Mouse (Mus musculus): ENCODE results near the gene Irgq. TPM values are rescaled to one million over a fixed set of nuclear protein-coding genes. Genes with fewer than 3 reads are reported as not detected.

Irgq gene
- 12.8 and 24.4 TPM in 2 replicates for polyA plus RNA-seq (2012; ENCODE audit: low replicate concordance)

DNA sequence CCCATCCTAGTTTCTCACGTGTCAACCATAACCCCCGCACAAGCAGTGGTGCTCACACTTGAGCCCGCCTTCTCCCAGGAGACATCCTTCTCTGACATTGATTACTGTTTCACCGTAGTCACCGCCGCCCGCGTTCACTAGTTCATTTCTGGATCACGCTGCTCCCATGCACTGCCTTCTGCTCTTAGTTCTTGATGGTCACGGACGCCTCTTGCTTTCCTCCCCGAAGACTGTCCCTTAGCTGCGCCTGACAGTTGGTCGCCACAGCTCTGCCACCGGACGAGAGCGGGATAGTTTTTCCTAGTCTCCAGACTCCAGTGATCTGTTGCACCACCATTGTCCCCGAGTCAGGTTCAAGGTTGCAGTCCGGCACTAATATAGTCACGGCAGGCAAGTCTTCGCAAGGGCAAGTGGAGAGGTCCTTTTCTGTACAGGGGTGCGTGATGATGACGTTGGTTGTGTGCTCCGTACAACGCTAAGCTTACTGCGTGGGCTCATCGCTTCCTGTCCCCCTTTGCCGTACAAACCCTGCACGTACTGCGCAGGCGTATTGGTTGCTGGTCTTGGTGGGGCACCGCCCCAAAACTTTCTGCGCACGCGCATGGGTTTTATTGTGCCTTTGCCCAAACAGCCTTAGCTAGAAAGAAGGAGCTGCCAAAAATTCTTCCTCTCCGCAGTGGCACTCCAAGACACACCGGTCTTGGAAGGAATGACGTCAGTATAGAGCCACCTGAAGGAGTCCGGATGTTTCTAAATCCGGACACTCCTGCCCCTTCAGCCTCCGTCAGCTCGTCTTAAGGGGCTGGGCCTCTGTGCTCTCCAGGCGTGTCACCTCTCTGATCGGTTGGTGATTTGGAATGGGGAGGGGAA lies at the start of gene Irgq:
Irgq (plus strand) TSS at position 628 of the 870 bp plus-strand sequence.

DNA sequence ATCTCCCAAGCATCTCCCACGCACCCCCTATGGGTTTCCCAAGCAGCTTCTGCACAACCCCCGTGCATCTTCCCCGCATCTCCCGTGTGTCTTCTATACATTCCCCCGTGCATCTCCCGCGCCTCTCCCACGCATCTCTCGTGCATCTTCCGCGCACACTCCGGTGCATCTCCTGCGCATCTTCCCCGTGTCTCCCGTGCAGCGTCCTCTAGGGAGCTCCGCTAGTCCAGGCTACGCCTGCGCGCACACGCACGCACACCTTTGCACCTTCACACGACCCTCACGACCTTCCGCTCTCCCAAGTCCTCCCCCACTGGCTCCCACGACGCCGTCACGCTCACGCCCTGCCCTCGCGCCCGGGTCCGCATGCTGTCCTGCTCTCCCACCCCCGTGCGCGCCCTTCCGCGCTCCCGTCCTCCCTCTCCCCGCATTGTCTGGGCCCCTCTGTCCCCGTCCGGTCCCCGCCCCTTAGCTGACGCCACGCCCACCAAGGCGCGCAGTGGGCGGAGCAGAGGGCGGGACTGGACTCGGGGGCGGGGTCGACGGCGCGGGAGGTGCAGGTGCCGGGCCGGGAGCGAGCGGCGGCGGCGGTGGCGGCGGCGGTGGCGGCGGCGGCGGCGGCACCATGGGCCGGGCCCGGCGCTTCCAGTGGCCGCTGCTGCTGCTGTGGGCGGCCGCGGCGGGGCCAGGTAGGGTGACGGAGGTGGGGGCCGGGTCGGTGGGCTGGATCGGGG lies 48.8 kb upstream of the Irgq start, which contains the start of gene Cadm4:
Cadm4 (plus strand) TSS at position 550 of the 734 bp plus-strand sequence.

DNA sequence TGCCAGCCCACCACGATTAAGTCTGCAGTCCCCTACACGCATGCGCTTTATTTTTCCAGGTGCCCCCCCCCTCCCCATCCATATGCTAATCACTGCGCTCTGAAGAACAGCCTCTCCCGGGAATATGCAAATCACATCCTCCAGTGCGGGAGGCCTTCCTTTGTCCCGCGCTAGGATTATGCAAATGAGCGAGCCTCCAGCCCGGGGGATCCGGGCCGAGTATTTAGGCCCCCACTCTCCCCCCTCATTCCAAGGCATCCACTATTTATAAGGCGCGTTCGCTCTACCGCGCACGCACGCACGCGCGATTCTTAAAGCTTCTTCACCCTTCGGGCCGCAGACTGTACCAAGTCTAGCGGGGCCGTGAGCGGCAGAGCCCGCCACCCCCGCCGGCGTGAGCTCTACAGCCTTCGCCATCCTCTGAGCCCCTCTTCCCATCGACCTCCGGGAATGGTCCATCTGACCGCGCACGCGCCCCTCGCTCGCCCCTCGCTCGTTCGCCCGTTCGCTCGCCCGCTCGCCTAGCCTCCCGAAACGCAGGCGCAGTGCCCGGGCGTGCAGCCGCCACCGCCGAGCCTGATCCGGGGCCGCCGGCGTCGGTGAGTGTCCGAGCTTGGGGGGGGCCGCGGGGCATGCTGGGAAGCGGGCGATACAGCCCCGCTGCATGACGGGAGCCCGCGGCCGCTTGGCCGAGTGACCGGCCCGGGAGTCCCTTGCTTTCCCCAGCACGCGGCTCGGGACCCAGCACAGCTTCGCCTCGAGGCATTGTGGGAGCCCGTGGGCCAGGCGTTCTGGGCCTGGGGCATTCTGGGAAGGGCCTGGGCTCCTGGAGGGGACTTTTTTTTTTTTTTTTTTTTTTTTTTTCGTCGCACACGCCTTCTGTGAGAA lies 23.4 kb upstream of the Irgq start, which contains the start of gene Zfp428:
Zfp428 (plus strand) TSS at position 169 of the 888 bp plus-strand sequence.

DNA sequence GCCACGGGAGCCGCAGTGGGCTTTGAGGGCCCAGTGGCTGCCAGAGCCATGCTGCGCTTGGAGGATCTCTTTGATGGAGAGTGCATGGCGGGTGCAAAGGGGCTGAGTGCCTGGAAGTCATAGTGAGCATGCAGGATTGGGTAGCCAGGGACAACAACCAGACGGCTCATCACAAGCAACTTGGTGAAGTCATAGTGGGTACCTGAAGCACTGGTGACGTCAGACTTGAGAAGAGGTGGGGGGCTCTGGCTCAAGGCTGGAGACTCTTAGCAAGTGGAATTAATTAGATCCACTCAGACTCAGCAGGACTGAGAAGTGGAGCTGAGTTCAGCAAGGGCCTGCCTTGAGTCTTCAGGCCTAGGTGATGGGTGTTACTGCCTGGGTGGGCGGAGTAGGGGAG lies 18.1 kb upstream of the Irgq start, which contains the start of gene AC161166.1:
AC161166.1 (minus strand) TSS at position 101 of the 400 bp plus-strand sequence.

DNA sequence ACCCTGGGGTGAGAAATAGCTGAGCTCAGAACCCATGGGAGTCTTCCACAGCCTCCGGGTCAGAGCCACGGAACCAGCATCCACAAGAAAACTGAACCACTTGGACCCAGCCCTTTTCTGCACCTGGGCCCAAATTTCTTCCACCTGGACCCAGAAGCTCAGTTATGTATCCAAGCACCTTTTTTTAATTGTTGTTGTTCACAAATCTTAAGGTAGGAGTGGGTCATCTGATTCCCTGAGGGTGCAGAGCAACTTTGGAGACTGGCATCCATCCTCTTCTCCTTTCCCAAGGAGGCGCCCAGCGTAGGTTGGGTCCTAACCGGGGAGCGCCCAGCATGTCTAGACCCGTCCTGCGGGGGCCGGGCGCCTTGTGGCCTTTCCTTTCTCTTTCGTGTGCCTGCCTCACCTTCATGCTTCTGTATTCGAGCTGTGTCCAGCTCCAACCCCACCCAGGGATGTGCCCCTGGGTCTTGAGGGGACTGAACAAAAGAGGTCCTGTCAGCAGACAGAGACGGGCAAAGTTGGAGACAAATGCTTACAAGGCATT lies 15.7 kb downstream of the Irgq start, which contains the start of the genes Pinlyp and Xrcc1:
Pinlyp (minus strand) TSS at position 51 of the 547 bp plus-strand sequence.
Xrcc1 (plus strand) TSS at position 222 of the 547 bp plus-strand sequence.

DNA sequence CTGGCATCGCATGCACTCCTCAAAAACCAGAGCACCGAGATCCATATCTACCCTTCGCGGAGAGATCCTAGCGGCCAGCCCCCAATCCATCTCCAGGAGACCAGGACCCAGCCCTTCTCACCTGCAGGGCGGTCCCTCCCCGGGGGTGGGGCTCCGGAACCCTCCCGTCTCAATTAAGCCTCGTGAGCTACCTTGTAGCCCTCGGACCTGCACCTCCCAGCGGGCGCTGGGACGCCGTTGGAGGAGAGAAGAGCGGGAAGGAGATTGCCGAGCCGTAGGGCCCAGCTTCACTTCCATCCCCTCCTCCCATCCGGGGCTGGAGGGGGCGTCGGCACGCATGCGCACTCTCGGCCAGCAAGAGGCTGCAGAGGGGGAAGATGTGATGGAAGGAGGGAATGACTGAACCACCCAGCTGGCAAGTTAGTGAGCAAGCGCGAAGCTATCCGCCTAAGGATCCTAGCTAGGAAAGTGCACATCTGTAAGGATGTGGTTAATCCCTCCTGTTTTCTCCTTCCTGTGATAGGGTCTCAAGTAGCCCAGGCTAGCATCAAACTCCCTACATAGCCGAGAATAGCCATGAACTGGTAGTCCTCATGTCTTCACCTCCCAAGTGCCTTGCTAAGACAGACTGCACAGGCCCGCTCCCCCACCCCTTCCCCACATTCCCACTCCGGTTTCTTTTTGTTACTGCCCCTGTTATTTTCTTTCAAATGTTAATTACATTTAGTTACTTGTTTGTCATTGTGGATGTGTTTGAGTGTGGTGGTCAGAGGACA lies 57.0 kb downstream of the Irgq start, which contains the start of the genes Ethe1 and Zfp575:
Ethe1 (plus strand) TSS at position 214 of the 776 bp plus-strand sequence.
Zfp575 (minus strand) TSS at position 312 of the 776 bp plus-strand sequence.

Other genes starting within 250 kb of the Irgq start
- 1.5 and 4.7 TPM in 2 replicates for gene Zfp61, start 229.5 kb upstream of the Irgq start, polyA plus RNA-seq (2012; ENCODE audit: low replicate concordance)
- 3.9 and 7.2 TPM in 2 replicates for gene Zfp94, start 214.0 kb upstream of the Irgq start, polyA plus RNA-seq (2012; ENCODE audit: low replicate concordance)
- not detected in 2 replicates for gene Tescl, start 196.8 kb upstream of the Irgq start, polyA plus RNA-seq (2012; ENCODE audit: low replicate concordance)
- gene Lypd5, start 181.5 kb upstream of the Irgq start, polyA plus RNA-seq (2012; ENCODE audit: low replicate concordance), result not detected in 2 replicates
- gene Kcnn4, start 160.4 kb upstream of the Irgq start, polyA plus RNA-seq (2012; ENCODE audit: low replicate concordance), result 79.8 and 80.4 TPM in 2 replicates
- 61.7 and 154 TPM in 2 replicates for gene Smg9, start 131.1 kb upstream of the Irgq start, polyA plus RNA-seq (2012; ENCODE audit: low replicate concordance)
- not detected in 2 replicates for gene Irgc1, start 78.4 kb upstream of the Irgq start, polyA plus RNA-seq (2012; ENCODE audit: low replicate concordance)
- 117 and 298 TPM in 2 replicates for gene Plaur, start 68.2 kb upstream of the Irgq start, polyA plus RNA-seq (2012; ENCODE audit: low replicate concordance)
- 2.0 and 2.4 TPM in 2 replicates for gene Cadm4, start 48.7 kb upstream of the Irgq start, polyA plus RNA-seq (2012; ENCODE audit: low replicate concordance)
- 7.0 and 19.2 TPM in 2 replicates for gene Zfp428, start 23.7 kb upstream of the Irgq start, polyA plus RNA-seq (2012; ENCODE audit: low replicate concordance)
- not detected in 2 replicates for gene AC161166.1, start 18.2 kb upstream of the Irgq start, polyA plus RNA-seq (2012; ENCODE audit: low replicate concordance)
- 0.44 TPM in 1 of 2 replicates, not detected in the other for gene Pinlyp, start 15.4 kb downstream of the Irgq start, polyA plus RNA-seq (2012; ENCODE audit: low replicate concordance)
- gene Xrcc1, start 15.6 kb downstream of the Irgq start, polyA plus RNA-seq (2012; ENCODE audit: low replicate concordance), result 98.5 and 301 TPM in 2 replicates
- gene Ethe1, start 56.9 kb downstream of the Irgq start, polyA plus RNA-seq (2012; ENCODE audit: low replicate concordance), result 18.7 and 25.3 TPM in 2 replicates
- 0.53 and 2.1 TPM in 2 replicates for gene Zfp575, start 57.0 kb downstream of the Irgq start, polyA plus RNA-seq (2012; ENCODE audit: low replicate concordance)
- 14.0 and 33.6 TPM in 2 replicates for gene Phldb3, start 80.1 kb downstream of the Irgq start, polyA plus RNA-seq (2012; ENCODE audit: low replicate concordance)
- 0.09 TPM in 1 of 2 replicates, not detected in the other for gene Lypd3, start 105.9 kb downstream of the Irgq start, polyA plus RNA-seq (2012; ENCODE audit: low replicate concordance)
- 0.11 TPM in 1 of 2 replicates, not detected in the other for gene Tex101, start 146.0 kb downstream of the Irgq start, polyA plus RNA-seq (2012; ENCODE audit: low replicate concordance)
- gene BC049730, start 178.6 kb downstream of the Irgq start, polyA plus RNA-seq (2012; ENCODE audit: low replicate concordance), result not detected in 2 replicates
- gene Gm4763, start 196.2 kb downstream of the Irgq start, polyA plus RNA-seq (2012; ENCODE audit: low replicate concordance), result not detected in 2 replicates
- gene Cd177, start 229.6 kb downstream of the Irgq start, polyA plus RNA-seq (2012; ENCODE audit: low replicate concordance), result 13.0 and 17.4 TPM in 2 replicates
- 0.33 and 0.85 TPM in 2 replicates for gene Ceacam10, start 246.5 kb downstream of the Irgq start, polyA plus RNA-seq (2012; ENCODE audit: low replicate concordance)

Measured in hematopoietic multipotent progenitor cell, adult 10-12 weeks (in vitro differentiated cells).